Mouse (Mus musculus): ENCODE measurements at regions not wholly inside any gene's neighbourhood (a gene's known extent, or its start where the extent isn't known, plus 50 kb on each side); places are given as distances from the start of the nearest gene placed in this dataset.

DNA sequence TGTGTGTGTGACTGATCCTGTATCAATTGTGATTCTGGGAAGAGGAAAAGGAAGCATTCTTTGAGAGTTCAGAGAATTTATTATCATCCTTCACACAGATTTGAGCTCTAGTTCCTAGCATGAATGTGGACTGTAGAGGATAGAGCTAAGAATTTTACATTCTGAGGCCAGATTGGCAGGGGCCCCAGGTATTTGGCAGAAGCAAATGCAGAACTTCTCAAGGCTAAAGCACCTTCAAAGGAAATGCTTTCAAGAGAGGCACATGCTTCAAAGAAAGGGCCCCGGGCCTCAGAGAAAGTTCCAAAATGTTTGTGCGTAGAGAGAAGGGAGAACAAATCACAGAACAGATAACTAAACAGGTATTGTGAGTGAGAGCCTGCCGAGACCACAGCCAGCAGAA is 139.7 kb upstream of the Runx1 start:
- TF ChIP-seq POLR2A (IDR thresholded peaks at IDR 0.05; ENCODE audit: low read depth, low read length) (no peak), CTCF (IDR thresholded peaks at IDR 0.05; ENCODE audit: borderline replicate concordance, insufficient read depth, low read length) (no peak)

Data from embryonic fibroblast, embryonic 13.5 days (primary cell).